Mouse (Mus musculus) ES-CJ7 (cell line): ENCODE measurements around the gene Ddx25.

Experiments used
- DNase-seq: peaks from one replicate; pipeline ENCODE4 v3.0.0; 2011; ENCODE audit warnings: low read depth, low spot score

Gene Ddx25

GRCm38 (mm10) chr9:35541488-35541887, 16.8 kb downstream of the Ddx25 start:
- DNase-seq = peak; percentile 71

- DNase-seq = no peak
Observed at GRCm38 (mm10) chr9:35541024-35541423, 17.3 kb downstream of the Ddx25 start.

GRCm38 (mm10) chr9:35539001-35539750, 19.2 kb downstream of the Ddx25 start:
- no peak for DNase-seq

GRCm38 (mm10) chr9:35535876-35536275, 22.5 kb downstream of the Ddx25 start:
- no peak for DNase-seq

GRCm38 (mm10) chr9:35535110-35535509, 23.2 kb downstream of the Ddx25 start:
- DNase-seq = peak; percentile 83

GRCm38 (mm10) chr9:35533266-35533665, 25.1 kb downstream of the Ddx25 start:
- no peak for DNase-seq

GRCm38 (mm10) chr9:35529796-35530195, 28.5 kb downstream of the Ddx25 start:
- no peak for DNase-seq

- no peak for DNase-seq
Observed at GRCm38 (mm10) chr9:35529141-35529540, 29.2 kb downstream of the Ddx25 start.

GRCm38 (mm10) chr9:35523941-35524411, 34.4 kb downstream of the Ddx25 start:
- DNase-seq = peak; percentile 61

- no peak for DNase-seq
Observed at GRCm38 (mm10) chr9:35523541-35523940, 34.8 kb downstream of the Ddx25 start.

GRCm38 (mm10) chr9:35522821-35523515, 35.4 kb downstream of the Ddx25 start:
- no peak for DNase-seq

GRCm38 (mm10) chr9:35522241-35522640, 36.1 kb downstream of the Ddx25 start:
- no peak for DNase-seq

GRCm38 (mm10) chr9:35520631-35521348, 37.5 kb downstream of the Ddx25 start:
- no peak for DNase-seq

GRCm38 (mm10) chr9:35518169-35518568, 40.2 kb downstream of the Ddx25 start, which contains the start of gene Gm1113:
Gm1113 (minus strand) TSS chr9:35518269.
- DNase-seq = no peak

- DNase-seq = no peak
Observed at GRCm38 (mm10) chr9:35516711-35517110, 41.6 kb downstream of the Ddx25 start.

- no peak for DNase-seq
Observed at GRCm38 (mm10) chr9:35516182-35516581, 42.1 kb downstream of the Ddx25 start.

- no peak for DNase-seq
Observed at GRCm38 (mm10) chr9:35513900-35514299, 44.4 kb downstream of the Ddx25 start.

GRCm38 (mm10) chr9:35508234-35508633, 50.1 kb downstream of the Ddx25 start:
- no peak for DNase-seq

GRCm38 (mm10) chr9:35502361-35503000, 55.8 kb downstream of the Ddx25 start:
- DNase-seq = no peak

GRCm38 (mm10) chr9:35499946-35500345, 58.4 kb downstream of the Ddx25 start:
- no peak for DNase-seq

GRCm38 (mm10) chr9:35495471-35495870, 62.9 kb downstream of the Ddx25 start:
- DNase-seq = no peak

- no peak for DNase-seq
Observed at GRCm38 (mm10) chr9:35494937-35495336, 63.4 kb downstream of the Ddx25 start.
